Mouse (Mus musculus): ENCODE measurements around the gene T.

DNA sequence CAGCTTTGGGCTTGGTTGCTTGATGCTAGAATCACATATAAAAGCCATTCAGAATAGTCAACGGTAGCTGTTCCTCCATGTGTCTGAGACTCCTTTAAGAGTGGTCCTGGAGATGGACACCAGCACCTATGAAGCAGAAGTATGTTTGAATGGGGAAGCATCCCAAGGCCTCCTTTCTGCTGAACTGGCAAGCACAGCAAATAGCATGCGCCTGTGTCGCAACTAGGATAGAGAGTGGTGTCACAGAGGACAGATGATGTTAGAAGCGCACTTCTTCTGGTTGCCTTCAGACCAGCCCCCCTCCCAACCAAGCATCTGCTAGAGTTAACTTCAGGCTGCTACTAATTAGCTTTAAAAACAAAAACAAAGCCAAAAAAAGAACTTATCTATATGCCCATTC, 43.7 kb upstream of the T start:
- TF ChIP-seq CTCF (IDR thresholded peaks at IDR 0.05) (no peak), EP300 (IDR thresholded peaks at IDR 0.05) (no peak)
